Mouse (Mus musculus): ENCODE results near the gene Ppm1b. TPM values are rescaled to one million over a fixed set of nuclear protein-coding genes. Genes with fewer than 3 reads are reported as not detected.
"Not testable (repeated sequence)": the region's sequence is repeated elsewhere in the genome, so short reads cannot be mapped to it uniquely, and the experiment has no call there.

Gene Ppm1b
- total and polyA plus RNA-seq, 3 experiments = 45.7 to 51.6 TPM; not detected in 1

DNA sequence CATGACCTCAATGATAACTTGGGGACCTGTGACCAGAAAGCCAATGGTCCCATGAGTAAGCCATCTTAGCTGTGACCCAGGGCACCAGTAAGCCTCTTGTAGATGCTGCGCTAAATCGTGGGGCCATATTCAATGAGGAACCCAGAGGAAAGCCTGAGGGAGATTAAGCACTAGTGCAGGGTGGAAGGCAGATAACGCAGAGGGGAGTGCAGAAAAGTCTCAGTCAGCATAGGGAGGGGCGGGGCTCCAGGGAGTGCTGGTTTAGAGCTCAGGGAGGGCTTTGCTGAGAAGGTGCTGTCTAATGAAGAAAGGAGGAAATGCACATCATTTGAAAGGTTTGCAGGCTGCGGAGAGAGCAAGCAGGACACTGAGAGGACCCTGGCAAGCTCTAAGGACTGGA is 22.6 kb upstream of the Ppm1b start:
- H3K9ac ChIP-seq (ENCODE audit: control insufficient read depth, low read depth, low read length, poor library complexity, severe bottlenecking) = no peak overlapping the region
- H3K36me3 ChIP-seq (ENCODE audit: control insufficient read depth in 1 of 2, insufficient read depth in 2 of 2, low read length in 2 of 2) = peaks cover 0 to 7% of the 10 kb centered on the region in 2 experiments; a peak in 2 of 4 replicates
- H3K4me1 ChIP-seq (ENCODE audit: control insufficient read depth in 1 of 2, insufficient read depth in 2 of 2, low read length in 2 of 2) = peaks cover 3 to 19% of the 10 kb centered on the region in 2 experiments
- DNase-seq (ENCODE audit: low read depth, low spot score) = peak; percentile 90
- no peaks in the 10 kb centered on the region for H3K9me3 ChIP-seq (replicated peaks; ENCODE audit: insufficient read depth, low read length)
- no peaks in the 10 kb centered on the region for H3K27me3 ChIP-seq (ENCODE audit: control insufficient read depth in 1 of 2, insufficient read depth in 2 of 2, low read length in 2 of 2)
- H3K4me3 ChIP-seq (ENCODE audit: control insufficient read depth in 1 of 2, insufficient read depth in 1 of 2, low read depth in 2 of 2, low read length in 2 of 2) = no peak overlapping the region
- H3K27ac ChIP-seq (ENCODE audit: control insufficient read depth, low read depth, low read length) = no peak overlapping the region
- no peaks in the 10 kb centered on the region for H3K79me2 ChIP-seq (ENCODE audit: control insufficient read depth, insufficient read depth, low read length, poor library complexity)
- TF ChIP-seq MAFK (IDR thresholded peaks at IDR 0.05; ENCODE audit: borderline replicate concordance, low read depth, low read length) (no peak), ETS1 (IDR thresholded peaks at IDR 0.05; ENCODE audit: low read depth, low read length) (0 out of 2 replicates have a peak, but pooled peaks have one; percentile 12), GATA1 (IDR thresholded peaks at IDR 0.05; ENCODE audit: low read depth, low read length) (0 out of 2 replicates have a peak, but pooled peaks have one; percentile 29), EP300 (IDR thresholded peaks at IDR 0.05; ENCODE audit: low read depth in 1 of 2, low read length in 2 of 2) (0 out of 4 replicates have a peak, but pooled peaks have one; percentile 21 to 25), MAZ (IDR thresholded peaks at IDR 0.05; ENCODE audit: low read depth, low read length) (peak; percentile 73)

DNA sequence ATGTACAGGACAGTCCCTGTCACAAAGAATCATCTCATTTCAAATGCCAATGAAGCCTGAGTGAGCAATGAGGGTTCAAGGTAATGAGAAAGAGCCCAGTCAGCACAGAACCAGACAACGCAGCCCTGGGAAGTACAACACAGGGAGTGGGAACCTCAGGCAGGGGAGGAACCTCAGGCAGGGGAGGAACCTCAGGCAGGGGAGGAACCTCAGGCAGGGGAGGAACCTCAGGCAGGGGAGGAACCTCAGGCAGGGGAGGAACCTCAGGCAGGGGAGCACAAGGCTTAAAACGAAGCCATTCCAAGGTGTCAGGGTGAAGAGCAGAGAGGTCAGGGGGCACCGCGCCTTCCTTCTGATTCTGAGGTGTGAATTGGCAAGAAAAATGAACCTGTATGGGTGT is 20.9 kb upstream of the Ppm1b start:
- DNase-seq (ENCODE audit: low read depth, low spot score); H3K9ac ChIP-seq (ENCODE audit: control insufficient read depth, low read depth, low read length, poor library complexity, severe bottlenecking); H3K27me3 ChIP-seq (ENCODE audit: control insufficient read depth in 1 of 2, insufficient read depth in 2 of 2, low read length in 2 of 2); H3K4me3 ChIP-seq (ENCODE audit: control insufficient read depth in 1 of 2, insufficient read depth in 1 of 2, low read depth in 2 of 2, low read length in 2 of 2); H3K79me2 ChIP-seq (ENCODE audit: control insufficient read depth, insufficient read depth, low read length, poor library complexity); H3K27ac ChIP-seq (ENCODE audit: control insufficient read depth, low read depth, low read length); H3K9me3 ChIP-seq (replicated peaks; ENCODE audit: insufficient read depth, low read length): not testable (repeated sequence)
- Histone ChIP-seq H3K4me1 (ENCODE audit: control insufficient read depth in 1 of 2, insufficient read depth in 2 of 2, low read length in 2 of 2) (peaks cover 12 to 19% of the 10 kb centered on the region in 2 experiments), H3K36me3 (ENCODE audit: control insufficient read depth in 1 of 2, insufficient read depth in 2 of 2, low read length in 2 of 2) (peaks cover 0 to 14% of the 10 kb centered on the region in 2 experiments; a peak in 2 of 4 replicates)

DNA sequence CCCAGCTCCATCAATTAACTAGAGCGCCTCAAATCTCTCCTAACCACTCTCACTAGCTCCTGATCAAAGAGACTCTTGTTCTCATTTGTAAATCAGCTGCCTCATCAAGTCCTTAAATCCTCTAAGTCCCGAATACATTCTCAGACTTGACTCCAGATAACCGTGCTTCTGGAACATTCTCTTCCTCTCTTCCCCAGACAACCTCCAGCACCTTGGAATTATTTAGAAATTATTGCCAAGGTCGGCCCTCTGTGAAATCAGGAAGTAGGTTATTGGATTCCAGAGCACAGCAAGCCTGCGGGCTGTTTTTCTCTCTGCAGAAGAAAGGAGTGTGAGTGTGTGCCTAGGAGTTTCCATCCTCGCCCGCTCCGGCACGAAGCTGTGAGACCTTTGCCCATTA is 20.2 kb upstream of the Ppm1b start:
- H3K36me3 ChIP-seq (ENCODE audit: control insufficient read depth in 1 of 2, insufficient read depth in 2 of 2, low read length in 2 of 2) = peaks cover 0 to 17% of the 10 kb centered on the region in 2 experiments; a peak in 2 of 4 replicates
- H3K4me1 ChIP-seq (ENCODE audit: control insufficient read depth in 1 of 2, insufficient read depth in 2 of 2, low read length in 2 of 2) = peaks cover 16 to 23% of the 10 kb centered on the region in 2 experiments
- H3K4me3 ChIP-seq (ENCODE audit: control insufficient read depth in 1 of 2, insufficient read depth in 1 of 2, low read depth in 2 of 2, low read length in 2 of 2) = no peak overlapping the region
- no peaks in the 10 kb centered on the region for H3K9me3 ChIP-seq (replicated peaks; ENCODE audit: insufficient read depth, low read length)
- DNase-seq (ENCODE audit: low read depth, low spot score) = no peak
- no peak overlapping the region for H3K27ac ChIP-seq (ENCODE audit: control insufficient read depth, low read depth, low read length)
- no peak overlapping the region for H3K9ac ChIP-seq (ENCODE audit: control insufficient read depth, low read depth, low read length, poor library complexity, severe bottlenecking)
- no peaks in the 10 kb centered on the region for H3K79me2 ChIP-seq (ENCODE audit: control insufficient read depth, insufficient read depth, low read length, poor library complexity)
- no peaks in the 10 kb centered on the region for H3K27me3 ChIP-seq (ENCODE audit: control insufficient read depth in 1 of 2, insufficient read depth in 2 of 2, low read length in 2 of 2)
- TF ChIP-seq MAZ (IDR thresholded peaks at IDR 0.05; ENCODE audit: low read depth, low read length) = no peak
- no peak for TF ChIP-seq MAFK (IDR thresholded peaks at IDR 0.05; ENCODE audit: borderline replicate concordance, low read depth, low read length)
- TF ChIP-seq UBTF (IDR thresholded peaks at IDR 0.05; ENCODE audit: borderline replicate concordance, insufficient read depth, low read depth, low read length) = no peak
- no peak for TF ChIP-seq USF2 (IDR thresholded peaks at IDR 0.05; ENCODE audit: borderline replicate concordance in 1 of 2, insufficient read depth in 1 of 2, low read depth in 1 of 2, low read length in 2 of 2)
- TF ChIP-seq E2F4 (IDR thresholded peaks at IDR 0.05; ENCODE audit: borderline replicate concordance, low read depth, low read length) = no peak
- no peak for TF ChIP-seq ZNF384 (IDR thresholded peaks at IDR 0.05; ENCODE audit: low read depth, low read length)
- no peak for TF ChIP-seq MAX (IDR thresholded peaks at IDR 0.05; ENCODE audit: low read length)
- no peak for TF ChIP-seq RCOR1 (IDR thresholded peaks at IDR 0.05; ENCODE audit: low read depth, low read length)
- TF ChIP-seq TCF12 (IDR thresholded peaks at IDR 0.05; ENCODE audit: low read depth, low read length) = no peak
- TF ChIP-seq NELFE (IDR thresholded peaks at IDR 0.05; ENCODE audit: low read depth, low read length) = no peak
- TF ChIP-seq HCFC1 (IDR thresholded peaks at IDR 0.05; ENCODE audit: low read depth, low read length) = no peak
- no peak for TF ChIP-seq POLR2AphosphoS5 (IDR thresholded peaks at IDR 0.05; ENCODE audit: borderline replicate concordance, low read depth, low read length)
- no peak for TF ChIP-seq ELF1 (IDR thresholded peaks at IDR 0.05; ENCODE audit: low read depth, low read length)
- TF ChIP-seq CTCF (IDR thresholded peaks at IDR 0.05 in 2 of 3, conservative IDR thresholded peaks at IDR 0.05 in 1 of 3; ENCODE audit: control insufficient read depth in 1 of 3, insufficient read depth in 1 of 3, low read depth in 2 of 3, low read length in 3 of 3, poor library complexity in 1 of 3, severe bottlenecking in 1 of 3) = no peak
- no peak for TF ChIP-seq GABPA (IDR thresholded peaks at IDR 0.05; ENCODE audit: low read depth, low read length)
- no peak for TF ChIP-seq BHLHE40 (IDR thresholded peaks at IDR 0.05; ENCODE audit: borderline replicate concordance, low read depth, low read length)

Measured in MEL (cell line).